Mouse (Mus musculus) neural tube, embryonic 10.5 days (tissue): ENCODE data around the gene Cog1.
A peak's percentile ranks its signal among the peaks of the same experiment; 100 is the strongest.

Source experiments
- DNase-seq: peaks from one replicate; pipeline ENCODE4 v3.0.0-alpha.2; 2017; ENCODE audit warnings: low spot score; ENCODE audit errors: extremely low spot score

Gene Cog1

GRCm38 (mm10) chr11:113666648-113667047 lies 17.7 kb downstream of the Cog1 start:
- no peak for DNase-seq

DNA sequence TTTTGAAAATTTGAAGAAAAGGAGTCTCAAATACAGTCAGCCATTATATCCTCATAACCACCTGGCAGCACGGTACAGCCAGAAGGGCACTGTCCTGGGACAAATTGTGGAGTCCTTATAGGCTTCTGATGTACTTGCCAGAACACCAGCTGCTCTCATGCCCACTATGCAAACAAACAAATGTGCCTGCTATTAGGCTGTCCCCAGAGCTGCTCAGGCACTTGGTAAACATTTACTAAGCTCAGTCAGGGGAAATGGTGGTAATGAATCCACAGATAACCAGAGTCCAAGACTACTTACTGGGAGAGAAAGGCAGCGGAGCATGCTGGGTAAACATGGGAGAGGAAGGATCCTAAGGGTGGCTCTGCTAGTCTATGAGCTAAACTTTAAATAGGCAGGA lies 18.2 kb downstream of the Cog1 start:
- DNase-seq: no peak

GRCm38 (mm10) chr11:113667704-113668103 lies 18.7 kb downstream of the Cog1 start:
- DNase-seq: no peak

DNA sequence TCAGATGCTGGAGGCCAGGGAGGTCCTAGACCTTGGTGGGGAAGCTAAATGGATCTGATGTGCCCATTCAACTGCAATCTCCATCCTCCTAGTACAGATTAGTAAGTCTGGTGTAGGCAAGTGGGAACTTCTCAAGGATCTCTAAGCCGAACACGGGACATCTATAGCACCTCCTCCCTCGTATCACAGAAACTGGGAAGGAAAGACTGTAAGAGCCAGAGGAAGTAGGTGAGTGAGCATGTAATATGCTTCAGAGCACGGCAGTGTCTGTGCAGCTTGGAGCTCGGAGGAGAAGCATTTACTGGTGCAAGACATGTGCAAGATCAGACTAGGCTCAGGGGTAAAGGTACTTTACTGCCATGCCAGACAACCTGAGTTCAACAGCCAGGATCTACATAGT lies 19.9 kb downstream of the Cog1 start:
- no peak for DNase-seq

GRCm38 (mm10) chr11:113669711-113670110 lies 20.7 kb downstream of the Cog1 start:
- DNase-seq: no peak

GRCm38 (mm10) chr11:113673614-113674013 lies 24.6 kb downstream of the Cog1 start:
- no peak for DNase-seq

DNA sequence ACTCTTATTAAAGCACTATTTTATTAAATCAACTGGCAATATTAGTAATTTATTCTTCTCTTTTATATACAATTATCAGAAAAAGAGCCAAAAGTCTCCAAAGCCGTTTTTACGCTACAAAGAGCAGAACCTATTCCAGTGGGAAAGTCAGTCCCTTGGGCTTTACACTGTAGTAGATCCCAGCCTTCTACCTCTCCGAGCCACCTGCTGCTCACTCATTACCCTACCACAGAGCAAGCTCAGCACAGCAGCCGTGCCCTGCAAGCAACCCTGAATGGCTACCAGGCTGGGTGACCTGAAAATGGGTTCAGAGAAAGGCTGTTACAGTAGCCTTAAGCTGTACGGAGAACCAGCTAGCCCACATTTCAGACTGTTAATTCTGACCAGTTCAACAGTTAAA lies 25.6 kb downstream of the Cog1 start:
- DNase-seq: no peak

GRCm38 (mm10) chr11:113676847-113677246 lies 27.9 kb downstream of the Cog1 start:
- no peak for DNase-seq

- no peak for DNase-seq
Measured at GRCm38 (mm10) chr11:113677378-113677777, 28.4 kb downstream of the Cog1 start.

DNA sequence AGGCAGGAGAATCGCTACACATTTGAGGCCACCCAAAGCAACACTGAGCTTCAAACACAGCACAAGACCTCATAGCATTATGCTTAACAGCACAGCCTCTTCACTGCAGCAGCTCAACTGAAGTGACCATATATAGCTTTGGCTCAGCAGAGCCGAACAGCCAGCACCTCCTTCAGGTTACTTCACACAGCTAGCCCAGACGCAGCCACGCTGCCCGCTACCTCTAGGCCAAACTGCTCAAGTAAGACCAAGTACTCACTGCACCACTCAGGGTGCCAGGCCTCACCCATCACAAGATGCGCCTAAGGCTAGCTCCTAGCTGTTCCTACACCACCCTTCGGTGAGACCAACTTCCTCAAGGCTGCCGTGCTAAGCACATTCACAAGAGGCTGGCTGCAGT lies 29.4 kb downstream of the Cog1 start:
- no peak for DNase-seq

- no peak for DNase-seq
Measured at GRCm38 (mm10) chr11:113680954-113681353, 32.0 kb downstream of the Cog1 start.

GRCm38 (mm10) chr11:113681979-113682378 lies 33.0 kb downstream of the Cog1 start:
- no peak for DNase-seq

DNA sequence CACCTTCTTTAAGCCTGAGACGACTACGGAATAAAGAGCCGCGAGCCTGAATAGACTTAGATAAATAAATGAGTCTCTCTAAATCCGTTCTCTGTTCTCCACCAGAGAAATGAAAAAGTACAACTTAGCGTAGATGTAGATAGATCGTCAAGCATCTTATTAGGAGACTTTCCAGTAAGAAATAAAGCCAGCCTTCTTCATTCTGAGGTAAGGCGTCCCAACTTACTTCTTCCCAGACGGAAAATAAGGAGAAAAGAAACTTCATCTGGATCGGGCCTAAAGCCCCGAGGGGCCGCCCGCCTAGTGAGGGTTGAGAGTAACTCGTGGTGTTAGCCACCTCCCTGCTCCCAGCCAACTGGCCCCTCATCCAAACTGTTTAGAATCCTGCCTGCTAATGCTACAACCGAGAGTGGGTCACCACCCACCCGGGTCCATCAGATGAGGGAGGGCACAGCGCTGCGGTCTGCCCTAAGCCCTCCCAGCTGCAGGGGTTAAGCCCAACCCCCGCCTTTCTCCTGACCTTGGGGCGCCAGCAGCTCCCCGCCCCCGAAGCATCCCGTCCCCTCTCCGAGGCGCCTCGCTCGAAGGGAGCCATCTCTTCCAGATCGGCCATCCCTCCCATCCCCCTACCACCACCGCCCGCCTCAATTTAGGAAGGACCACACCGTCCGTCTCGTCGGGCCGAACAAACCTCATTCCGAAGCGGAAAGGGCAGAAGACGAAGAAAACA lies 34.1 kb downstream of the Cog1 start:
- DNase-seq: peak; percentile 75

GRCm38 (mm10) chr11:113683627-113683956 lies 34.6 kb downstream of the Cog1 start:
- DNase-seq: no peak

DNA sequence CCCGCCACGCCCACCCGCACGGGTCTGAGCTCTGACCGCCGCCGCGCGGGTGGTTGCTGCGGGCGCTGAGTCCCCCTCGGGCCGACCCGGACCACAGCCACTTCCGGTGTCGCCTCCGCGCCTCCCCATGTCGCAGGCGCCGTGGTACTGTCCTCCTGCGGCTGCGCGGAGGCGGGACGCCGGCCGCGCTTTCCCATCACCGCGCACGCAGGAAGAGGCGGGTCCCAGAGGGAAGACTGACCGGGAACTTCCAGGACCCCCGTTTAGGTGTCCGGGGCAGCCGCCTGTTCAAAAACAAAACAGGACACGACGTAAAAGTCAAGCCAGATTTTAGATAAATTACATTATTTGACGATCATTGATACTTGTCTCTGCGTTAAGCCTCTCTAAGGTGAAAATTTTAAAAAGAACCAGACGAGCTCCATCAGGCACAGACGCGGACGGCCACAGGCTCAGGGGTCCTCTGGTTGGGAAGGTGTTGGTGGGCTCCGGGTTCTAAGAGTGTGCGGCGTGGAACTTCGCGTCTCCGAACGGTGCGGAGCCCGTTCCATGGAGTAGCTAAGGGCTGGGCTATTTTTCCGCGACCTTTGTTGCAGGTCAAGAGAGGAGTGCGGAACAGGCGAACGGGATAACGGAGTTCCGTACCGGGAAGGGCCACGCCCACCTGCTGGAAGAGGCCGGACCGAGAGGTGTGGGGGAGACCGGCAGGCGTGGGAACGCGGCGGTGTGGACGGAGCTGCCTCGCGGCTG lies 35.2 kb downstream of the Cog1 start, which contains the start of the genes Fam104a and D11Wsu47e:
Gene Fam104a, minus strand, starts transcription at position 199 of the 750 bp plus-strand sequence.
Gene D11Wsu47e, plus strand, starts transcription at position 456 of the 750 bp plus-strand sequence.
- peak; percentile 95 for DNase-seq

DNA sequence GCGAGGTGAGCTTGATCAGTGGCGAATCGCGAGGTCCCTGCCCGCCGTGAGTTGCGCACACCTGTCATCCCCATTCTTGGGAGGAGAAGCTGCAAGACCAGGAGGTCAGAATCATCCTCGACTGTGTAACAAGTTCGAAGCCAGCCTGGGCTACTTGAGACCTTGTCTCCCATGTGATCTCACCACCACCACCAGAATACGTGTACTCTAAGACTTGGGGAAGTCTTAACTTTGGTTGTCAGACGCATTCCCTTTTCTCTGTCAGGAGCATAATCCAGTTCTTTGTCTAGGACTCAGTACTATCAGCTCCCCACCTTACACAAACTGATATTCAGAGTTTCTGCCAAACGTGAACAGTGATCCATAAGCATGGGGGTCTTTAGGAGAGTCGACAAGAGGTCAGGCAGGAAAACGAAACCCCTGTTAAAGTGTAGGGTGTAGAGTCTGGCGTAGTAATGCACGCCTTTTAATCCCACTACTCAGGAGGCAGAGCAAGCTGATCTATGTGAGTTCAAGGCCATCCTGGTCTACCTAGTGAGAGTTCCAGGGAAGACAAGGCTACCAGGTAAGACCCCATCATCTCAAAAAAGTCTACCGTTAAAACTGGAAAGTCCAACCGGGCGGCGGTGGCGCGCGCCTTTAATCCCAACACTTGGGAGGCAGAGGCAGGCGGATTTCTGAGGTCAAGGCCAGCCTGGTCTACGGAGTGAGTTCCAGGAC lies 35.9 kb downstream of the Cog1 start:
- no peak for DNase-seq

DNA sequence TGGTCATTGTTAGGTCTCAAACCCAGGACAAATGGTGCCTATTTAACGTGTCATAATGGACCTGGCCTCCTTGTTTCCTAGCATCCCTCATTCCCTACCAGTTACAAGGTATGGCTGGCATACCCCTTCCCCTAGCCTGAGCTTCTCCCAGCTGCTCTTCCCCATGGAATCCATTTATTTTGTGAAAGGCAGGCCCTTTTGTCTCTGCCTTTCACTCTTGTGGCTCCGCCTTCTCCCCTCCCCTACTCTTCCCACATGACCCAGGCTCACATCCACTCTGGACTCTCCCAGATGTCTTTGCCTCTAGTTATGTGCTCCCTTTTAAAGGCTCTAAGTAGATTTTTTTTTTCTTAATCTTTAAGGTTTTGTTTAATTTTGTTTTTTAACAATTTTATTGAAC lies 38.1 kb downstream of the Cog1 start:
- no peak for DNase-seq

GRCm38 (mm10) chr11:113690506-113690905 lies 41.5 kb downstream of the Cog1 start:
- DNase-seq: no peak

GRCm38 (mm10) chr11:113691318-113691717 lies 42.3 kb downstream of the Cog1 start:
- DNase-seq: no peak

DNA sequence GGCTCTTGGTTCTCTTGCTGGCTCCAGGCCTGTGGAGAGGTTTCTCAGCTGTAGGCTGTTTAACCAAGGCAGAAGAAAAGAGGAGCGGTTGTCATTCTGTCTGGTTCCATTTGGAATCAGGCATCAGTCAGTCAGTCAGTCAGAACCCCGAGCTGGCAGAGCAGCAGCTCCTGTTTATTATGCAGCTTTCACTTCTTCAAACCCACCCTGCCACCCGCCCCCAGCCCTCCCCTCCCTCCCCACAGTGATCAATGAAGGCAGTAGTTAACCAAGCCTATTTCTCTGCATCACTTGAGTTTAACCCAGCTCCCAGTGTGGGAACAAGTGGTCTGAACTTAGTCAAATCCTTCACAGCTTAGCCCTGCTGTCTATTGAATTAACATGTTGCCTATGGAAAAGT lies 42.9 kb downstream of the Cog1 start:
- DNase-seq: no peak

- no peak for DNase-seq
Measured at GRCm38 (mm10) chr11:113697571-113697970, 48.6 kb downstream of the Cog1 start.

DNA sequence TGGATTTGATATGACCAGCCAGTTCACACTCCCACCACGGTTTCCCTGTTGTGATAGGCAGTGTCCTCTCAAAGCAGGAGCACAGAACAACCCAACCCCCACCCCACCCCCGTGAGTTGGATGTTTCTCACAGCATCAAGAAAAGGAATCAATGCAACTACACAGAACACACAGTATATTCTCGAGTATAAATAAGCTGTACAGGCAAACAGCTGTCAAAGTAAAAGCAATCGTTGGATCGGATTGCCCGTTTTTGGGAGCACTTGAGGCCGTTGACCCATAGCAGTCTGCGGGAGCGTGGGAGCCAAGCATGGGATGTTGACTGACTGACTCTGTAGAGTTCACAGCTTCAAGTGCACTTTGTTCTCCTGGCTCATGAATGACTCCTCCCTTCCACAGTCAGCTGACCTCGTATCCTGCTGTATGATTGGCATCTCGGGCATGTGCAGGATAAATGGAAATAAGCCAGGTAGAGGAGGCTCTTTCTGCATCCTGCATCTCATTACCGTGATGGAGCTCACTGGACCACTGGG lies 49.1 kb downstream of the Cog1 start:
- DNase-seq: no peak
